Mouse (Mus musculus): ENCODE data around the gene Mfsd13b. TPM values are rescaled to one million over a fixed set of nuclear protein-coding genes. Genes with fewer than 3 reads are reported as not detected.

The Mfsd13b gene
- total and polyA plus RNA-seq, 2 experiments from 2014 or later, result 0.33 TPM; not detected in 1

DNA sequence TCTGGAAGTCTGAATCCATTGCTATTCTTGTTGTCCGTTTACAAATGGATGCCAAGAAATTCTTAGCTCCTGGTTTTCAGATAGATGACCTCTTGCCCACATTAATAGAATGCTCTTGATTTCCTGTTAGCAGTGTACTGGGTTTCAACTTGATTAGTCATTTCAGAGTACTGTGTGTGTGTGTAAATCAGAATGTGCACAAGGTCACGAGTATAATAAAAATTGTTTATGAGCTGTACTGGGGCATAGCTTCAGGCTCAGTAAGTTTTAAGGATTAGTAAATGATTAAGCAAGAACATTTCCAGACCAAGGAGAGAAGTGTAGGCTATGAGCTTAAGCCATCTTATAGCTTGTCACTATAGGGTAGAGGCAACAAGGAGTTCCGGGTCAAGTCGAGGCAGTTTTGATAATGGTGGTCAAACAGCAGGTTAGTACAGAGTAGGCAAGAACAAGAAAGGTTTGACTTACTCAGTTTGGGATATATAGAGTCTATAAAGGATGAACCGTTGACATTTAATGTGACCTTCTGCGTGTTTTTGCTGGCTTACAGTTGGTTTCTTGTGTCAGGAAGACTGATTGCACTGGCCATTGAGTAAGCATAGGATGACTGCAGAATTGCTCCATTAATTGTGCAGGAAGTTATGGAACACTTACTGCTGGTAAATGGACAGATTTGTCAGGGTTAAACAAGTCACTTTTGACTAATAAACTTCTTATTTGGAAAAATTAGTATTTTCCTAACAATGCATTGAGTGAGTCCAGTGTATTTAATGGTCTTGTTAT, 63.6 kb downstream of the Mfsd13b start:
- no peak overlapping the region for H3K4me2 ChIP-seq (ENCODE audit: low read depth, low read length)
- H3K36me3 ChIP-seq (replicated peaks; ENCODE audit: control insufficient read depth, insufficient read depth, low read length), result peaks cover 16% of the 10 kb centered on the region
- no peak for TF ChIP-seq CTCF (IDR thresholded peaks at IDR 0.05; ENCODE audit: low read depth)
- no peak for TF ChIP-seq EP300 (IDR thresholded peaks at IDR 0.05; ENCODE audit: low read depth)
- ATAC-seq (ENCODE audit: insufficient read depth, low read depth) (peak; percentile 55; the same call in 1 of the 2 replicates), DNase-seq (ENCODE audit: low spot score) (no peak)
- peak overlapping the region; percentile 66 for H3K27ac ChIP-seq (ENCODE audit: low read depth)
- no peak overlapping the region for H3K4me3 ChIP-seq (ENCODE audit: low read depth, low read length)
- H3K9ac ChIP-seq (replicated peaks; ENCODE audit: low read depth, low read length), result no peak overlapping the region
- 72% methylated on average over 6 of the region's 6 CpGs for WGBS
- H3K4me1 ChIP-seq (ENCODE audit: control insufficient read depth, insufficient read depth), result peaks cover 26% of the 10 kb centered on the region
- H3K27me3 ChIP-seq (ENCODE audit: control insufficient read depth, insufficient read depth, low read length), result no peaks in the 10 kb centered on the region
- no peaks in the 10 kb centered on the region for H3K9me3 ChIP-seq (replicated peaks; ENCODE audit: control insufficient read depth, low read length)

- DNase-seq (ENCODE audit: low spot score) (no peak), ATAC-seq (ENCODE audit: insufficient read depth, low read depth) (no peak)
- H3K4me1 ChIP-seq (ENCODE audit: control insufficient read depth, insufficient read depth), result peaks cover 16% of the 10 kb centered on the region
- TF ChIP-seq EP300 (IDR thresholded peaks at IDR 0.05; ENCODE audit: low read depth), result no peak
- no peak for TF ChIP-seq CTCF (IDR thresholded peaks at IDR 0.05; ENCODE audit: low read depth)
- H3K27me3 ChIP-seq (ENCODE audit: control insufficient read depth, insufficient read depth, low read length), result no peaks in the 10 kb centered on the region
- H3K9me3 ChIP-seq (replicated peaks; ENCODE audit: control insufficient read depth, low read length), result no peaks in the 10 kb centered on the region
- H3K27ac ChIP-seq (ENCODE audit: low read depth), result no peak overlapping the region
- 96% methylated on average over 2 of the region's 2 CpGs for WGBS
- H3K36me3 ChIP-seq (replicated peaks; ENCODE audit: control insufficient read depth, insufficient read depth, low read length), result peaks cover 25% of the 10 kb centered on the region
- H3K9ac ChIP-seq (replicated peaks; ENCODE audit: low read depth, low read length), result no peak overlapping the region
- H3K4me3 ChIP-seq (ENCODE audit: low read depth, low read length), result no peak overlapping the region
- H3K4me2 ChIP-seq (ENCODE audit: low read depth, low read length), result no peak overlapping the region
These were observed 65.3 kb downstream of the Mfsd13b start for GRCm38 (mm10) chr7:121047624-121048023.

GRCm38 (mm10) chr7:121053071-121053470, 70.8 kb downstream of the Mfsd13b start:
- Histone ChIP-seq H3K4me3 (ENCODE audit: low read depth, low read length) (no peak overlapping the region), H3K9ac (replicated peaks; ENCODE audit: low read depth, low read length) (no peak overlapping the region), H3K9me3 (replicated peaks; ENCODE audit: control insufficient read depth, low read length) (no peaks in the 10 kb centered on the region), H3K4me1 (ENCODE audit: control insufficient read depth, insufficient read depth) (no peaks in the 10 kb centered on the region), H3K36me3 (replicated peaks; ENCODE audit: control insufficient read depth, insufficient read depth, low read length) (peaks cover 58% of the 10 kb centered on the region), H3K27me3 (ENCODE audit: control insufficient read depth, insufficient read depth, low read length) (no peaks in the 10 kb centered on the region), H3K4me2 (ENCODE audit: low read depth, low read length) (no peak overlapping the region), H3K27ac (ENCODE audit: low read depth) (no peak overlapping the region)
- ATAC-seq (ENCODE audit: insufficient read depth, low read depth) (no peak), DNase-seq (ENCODE audit: low spot score) (no peak)
- WGBS, result 79% methylated on average over 4 of the region's 4 CpGs
- TF ChIP-seq CTCF (IDR thresholded peaks at IDR 0.05; ENCODE audit: low read depth), result no peak
- TF ChIP-seq EP300 (IDR thresholded peaks at IDR 0.05; ENCODE audit: low read depth), result no peak

GRCm38 (mm10) chr7:121059477-121060218, 77.3 kb downstream of the Mfsd13b start:
- H3K4me3 ChIP-seq (ENCODE audit: low read depth, low read length), result no peak overlapping the region
- TF ChIP-seq EP300 (IDR thresholded peaks at IDR 0.05; ENCODE audit: low read depth) (no peak), CTCF (IDR thresholded peaks at IDR 0.05; ENCODE audit: low read depth) (no peak)
- H3K4me2 ChIP-seq (ENCODE audit: low read depth, low read length), result no peak overlapping the region
- H3K9me3 ChIP-seq (replicated peaks; ENCODE audit: control insufficient read depth, low read length), result no peaks in the 10 kb centered on the region
- peaks cover 20% of the 10 kb centered on the region for H3K36me3 ChIP-seq (replicated peaks; ENCODE audit: control insufficient read depth, insufficient read depth, low read length)
- DNase-seq (ENCODE audit: low spot score), result no peak
- H3K27me3 ChIP-seq (ENCODE audit: control insufficient read depth, insufficient read depth, low read length), result no peaks in the 10 kb centered on the region
- H3K9ac ChIP-seq (replicated peaks; ENCODE audit: low read depth, low read length), result no peak overlapping the region
- H3K4me1 ChIP-seq (ENCODE audit: control insufficient read depth, insufficient read depth), result no peaks in the 10 kb centered on the region
- ATAC-seq (ENCODE audit: insufficient read depth, low read depth), result no peak
- no peak overlapping the region for H3K27ac ChIP-seq (ENCODE audit: low read depth)
- WGBS, result 65% methylated on average over 6 of the region's 6 CpGs

GRCm38 (mm10) chr7:121064309-121064708, 82.0 kb downstream of the Mfsd13b start:
- H3K9me3 ChIP-seq (replicated peaks; ENCODE audit: control insufficient read depth, low read length), result no peaks in the 10 kb centered on the region
- H3K9ac ChIP-seq (replicated peaks; ENCODE audit: low read depth, low read length), result no peak overlapping the region
- DNase-seq (ENCODE audit: low spot score) (peak; percentile 41), ATAC-seq (ENCODE audit: insufficient read depth, low read depth) (peak; percentile 81; the same call in 1 of the 2 replicates)
- no peak for TF ChIP-seq EP300 (IDR thresholded peaks at IDR 0.05; ENCODE audit: low read depth)
- TF ChIP-seq CTCF (IDR thresholded peaks at IDR 0.05; ENCODE audit: low read depth), result peak; percentile 66
- peaks cover 12% of the 10 kb centered on the region for H3K36me3 ChIP-seq (replicated peaks; ENCODE audit: control insufficient read depth, insufficient read depth, low read length)
- H3K27ac ChIP-seq (ENCODE audit: low read depth), result no peak overlapping the region
- no peak overlapping the region for H3K4me2 ChIP-seq (ENCODE audit: low read depth, low read length)
- no peaks in the 10 kb centered on the region for H3K27me3 ChIP-seq (ENCODE audit: control insufficient read depth, insufficient read depth, low read length)
- H3K4me3 ChIP-seq (ENCODE audit: low read depth, low read length), result no peak overlapping the region
- H3K4me1 ChIP-seq (ENCODE audit: control insufficient read depth, insufficient read depth), result no peaks in the 10 kb centered on the region
- WGBS, result 43% methylated on average over 4 of the region's 4 CpGs

Other genes with a start within 250 kb of the Mfsd13b start
- gene Vwa3a, start 243.2 kb upstream of the Mfsd13b start, total RNA-seq (2014; rRNA removed; ENCODE audit: low replicate concordance), result 0.04 and 2.2 TPM in 2 replicates
- gene Vwa3a, start 243.2 kb upstream of the Mfsd13b start, polyA plus RNA-seq (2015; fragmentation: Nextera tagmentation; extraction: Ambion mirVana), result 0.85 and 1.1 TPM in 2 replicates
- not detected in 2 replicates for gene Gm5737, start 170.1 kb upstream of the Mfsd13b start, total RNA-seq (2014; rRNA removed; ENCODE audit: low replicate concordance)
- not detected in 2 replicates for gene Gm5737, start 170.1 kb upstream of the Mfsd13b start, polyA plus RNA-seq (2015; fragmentation: Nextera tagmentation; extraction: Ambion mirVana)
- gene Eef2k, start 139.7 kb upstream of the Mfsd13b start, total RNA-seq (2014; rRNA removed; ENCODE audit: low replicate concordance), result 31.9 and 48.2 TPM in 2 replicates
- gene Eef2k, start 139.7 kb upstream of the Mfsd13b start, polyA plus RNA-seq (2015; fragmentation: Nextera tagmentation; extraction: Ambion mirVana), result 22.7 and 23.6 TPM in 2 replicates
- 14.5 and 20.6 TPM in 2 replicates for gene Polr3e, start 64.8 kb upstream of the Mfsd13b start, total RNA-seq (2014; rRNA removed; ENCODE audit: low replicate concordance)
- 11.5 and 12.2 TPM in 2 replicates for gene Polr3e, start 64.8 kb upstream of the Mfsd13b start, polyA plus RNA-seq (2015; fragmentation: Nextera tagmentation; extraction: Ambion mirVana)
- gene Cdr2, start 197 bp upstream of the Mfsd13b start, total RNA-seq (2014; rRNA removed; ENCODE audit: low replicate concordance), result 18.5 and 41.5 TPM in 2 replicates
- gene Cdr2, start 197 bp upstream of the Mfsd13b start, polyA plus RNA-seq (2015; fragmentation: Nextera tagmentation; extraction: Ambion mirVana), result 3.5 and 4.5 TPM in 2 replicates
- gene Mettl9, start 51.9 kb downstream of the Mfsd13b start, total RNA-seq (2014; rRNA removed; ENCODE audit: low replicate concordance), result 44.8 and 52.8 TPM in 2 replicates
- gene Mettl9, start 51.9 kb downstream of the Mfsd13b start, polyA plus RNA-seq (2015; fragmentation: Nextera tagmentation; extraction: Ambion mirVana), result 81.2 and 82.4 TPM in 2 replicates
- 1.6 TPM in 1 of 2 replicates, not detected in the other for gene Igsf6, start 92.1 kb downstream of the Mfsd13b start, total RNA-seq (2014; rRNA removed; ENCODE audit: low replicate concordance)
- gene Igsf6, start 92.1 kb downstream of the Mfsd13b start, polyA plus RNA-seq (2015; fragmentation: Nextera tagmentation; extraction: Ambion mirVana), result 1.1 TPM in 2 replicates
- 0.08 and 0.11 TPM in 2 replicates for gene Otoa, start 99.1 kb downstream of the Mfsd13b start, total RNA-seq (2014; rRNA removed; ENCODE audit: low replicate concordance)
- 0.25 and 0.46 TPM in 2 replicates for gene Otoa, start 99.1 kb downstream of the Mfsd13b start, polyA plus RNA-seq (2015; fragmentation: Nextera tagmentation; extraction: Ambion mirVana)

Measured in heart, postnatal 0 days (tissue).